Mouse (Mus musculus) embryonic stem cell, embryonic (primary cell): ENCODE measurements at regions not wholly inside any gene's neighbourhood (a gene's known extent, or its start where the extent isn't known, plus 50 kb on each side); places are given as distances from the start of the nearest gene placed in this dataset.
"Not testable (repeated sequence)": the region's sequence is repeated elsewhere in the genome, so short reads cannot be mapped to it uniquely, and the experiment has no call there.

Source experiments
- CTCF ChIA-PET, 4 experiments: fragments of 300-600 bp in 2 of 4; fragments of 350-600 bp in 2 of 4; sonication (Branson Sonifier 250); formaldehyde crosslinking; loops; one replicate each; lab custom pipeline; 2022; ENCODE audit warnings: inconsistent platforms in 2 of 4; lab: Charles Lee
- POLR2A ChIA-PET, 4 experiments: fragments of 300-600 bp in 2 of 4; fragments of 350-600 bp in 2 of 4; sonication (Branson Sonifier 250); formaldehyde crosslinking; loops; one replicate each; lab custom pipeline; 2022; ENCODE audit warnings: antibody characterized with exemption in 4 of 4, inconsistent platforms in 1 of 4; lab: Charles Lee

DNA sequence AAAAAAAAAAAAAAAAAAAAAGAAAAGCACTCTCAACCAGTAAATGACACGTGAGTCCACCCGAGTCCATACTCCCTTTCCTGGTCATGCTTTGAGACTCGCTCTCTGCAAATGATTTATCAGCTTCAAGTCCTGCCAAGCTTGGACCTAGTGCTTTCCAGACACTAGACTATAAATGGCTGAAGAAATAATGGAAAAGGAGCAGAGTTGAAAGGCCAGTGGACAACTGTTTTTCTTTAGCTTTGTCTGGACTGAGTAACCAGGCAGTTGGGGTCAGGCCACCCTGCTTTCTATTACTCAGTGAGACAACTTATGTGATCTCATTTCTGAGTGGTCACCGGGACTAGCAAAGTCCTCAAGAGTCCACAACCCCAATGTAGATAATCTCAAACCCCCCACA is 112.9 kb downstream of the Kcns3 start:
- ChIA-PET POLR2A (no interaction called here), CTCF (no interaction called here)

DNA sequence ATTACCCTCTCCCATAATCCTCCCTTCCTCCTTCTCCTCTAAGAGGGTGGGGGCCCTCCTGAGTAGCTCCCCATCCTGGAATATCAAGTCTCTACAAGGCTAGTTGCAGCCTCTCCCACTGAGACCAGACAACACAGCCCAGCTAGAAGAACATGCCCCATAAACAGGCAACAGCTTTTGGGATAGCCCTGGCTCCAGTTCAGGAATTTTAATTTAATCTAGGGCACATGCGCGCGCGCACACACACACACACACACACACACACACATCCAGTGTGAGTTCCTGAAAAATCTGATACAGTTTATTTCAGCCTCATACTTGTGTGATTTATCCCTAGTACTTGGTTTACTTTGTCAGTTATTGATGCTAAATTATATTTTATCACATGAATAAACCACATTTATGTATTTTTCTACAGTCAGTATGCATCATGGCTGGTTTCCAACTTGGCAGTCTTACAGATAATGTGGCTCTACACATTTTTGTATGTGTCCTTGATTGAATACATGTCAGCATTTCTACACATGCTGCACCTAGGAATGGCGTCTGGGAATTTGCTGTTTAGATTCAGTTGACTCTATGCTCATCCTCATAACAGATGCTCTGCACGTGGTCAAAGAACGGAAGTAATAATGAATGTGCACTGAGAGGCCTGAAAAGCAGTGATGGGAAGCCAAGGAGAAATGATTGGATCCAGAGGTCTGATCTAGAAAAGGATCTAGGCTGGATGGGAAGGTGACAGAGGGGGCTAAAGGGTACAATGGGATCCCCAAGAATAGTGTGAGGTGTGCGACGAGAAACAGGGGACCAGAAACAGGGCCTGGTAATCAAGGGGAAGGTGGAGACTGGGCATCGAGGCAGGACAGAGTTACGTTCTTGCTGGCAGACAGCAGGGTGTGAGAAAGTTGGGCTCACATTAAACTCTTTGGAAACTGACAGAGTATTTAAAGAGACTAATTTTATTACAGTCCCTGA is 130.0 kb downstream of the Kcns3 start:
- POLR2A ChIA-PET: no interaction called here
- CTCF ChIA-PET: no interaction called here

- ChIA-PET CTCF (no interaction called here), POLR2A (interaction anchor here in 1 of 4 experiments (1.1 kb wide), 1 partner anchor 10 kb away, joined by 3 read pairs; no protein-coding TSS in a partner anchor)
These were observed 139.7 kb downstream of the Kcns3 start for GRCm38 (mm10) chr12:11011159-11011558.

GRCm38 (mm10) chr12:10984295-10984694 is 166.6 kb downstream of the Kcns3 start:
- ChIA-PET CTCF (no interaction called here), POLR2A (no interaction called here)

- CTCF ChIA-PET: interaction anchor here in 1 of 4 experiments (0.6 kb wide), 1 partner anchor 248 kb away, joined by 3 read pairs; no protein-coding TSS in a partner anchor
- POLR2A ChIA-PET: interaction anchor here in 1 of 4 experiments (0.6 kb wide), 1 partner anchor 337 kb away, joined by 4 read pairs; no protein-coding TSS in a partner anchor
These were observed 201.7 kb downstream of the Kcns3 start for GRCm38 (mm10) chr12:10949184-10949583.

- ChIA-PET POLR2A (no interaction called here), CTCF (no interaction called here)
These were observed 209.8 kb downstream of the Kcns3 start for GRCm38 (mm10) chr12:10941064-10941463.

- POLR2A ChIA-PET, CTCF ChIA-PET: not testable (repeated sequence)
These were observed 250.8 kb downstream of the Kcns3 start for GRCm38 (mm10) chr12:10900054-10900453.

GRCm38 (mm10) chr12:10878791-10879190 is 272.1 kb downstream of the Kcns3 start:
- CTCF ChIA-PET: interaction anchor here in 1 of 4 experiments (0.5 kb wide), 1 partner anchor 83 kb away, joined by 3 read pairs; no protein-coding TSS in a partner anchor
- POLR2A ChIA-PET: no interaction called here

GRCm38 (mm10) chr12:10874589-10875554 is 276.0 kb downstream of the Kcns3 start:
- CTCF ChIA-PET: no interaction called here
- POLR2A ChIA-PET: interaction anchor here in 1 of 4 experiments (0.6 kb wide), 1 partner anchor 329 kb away, joined by 4 read pairs; no protein-coding TSS in a partner anchor

GRCm38 (mm10) chr12:10873716-10874401 is 277.0 kb downstream of the Kcns3 start:
- POLR2A ChIA-PET: no interaction called here
- CTCF ChIA-PET: no interaction called here

DNA sequence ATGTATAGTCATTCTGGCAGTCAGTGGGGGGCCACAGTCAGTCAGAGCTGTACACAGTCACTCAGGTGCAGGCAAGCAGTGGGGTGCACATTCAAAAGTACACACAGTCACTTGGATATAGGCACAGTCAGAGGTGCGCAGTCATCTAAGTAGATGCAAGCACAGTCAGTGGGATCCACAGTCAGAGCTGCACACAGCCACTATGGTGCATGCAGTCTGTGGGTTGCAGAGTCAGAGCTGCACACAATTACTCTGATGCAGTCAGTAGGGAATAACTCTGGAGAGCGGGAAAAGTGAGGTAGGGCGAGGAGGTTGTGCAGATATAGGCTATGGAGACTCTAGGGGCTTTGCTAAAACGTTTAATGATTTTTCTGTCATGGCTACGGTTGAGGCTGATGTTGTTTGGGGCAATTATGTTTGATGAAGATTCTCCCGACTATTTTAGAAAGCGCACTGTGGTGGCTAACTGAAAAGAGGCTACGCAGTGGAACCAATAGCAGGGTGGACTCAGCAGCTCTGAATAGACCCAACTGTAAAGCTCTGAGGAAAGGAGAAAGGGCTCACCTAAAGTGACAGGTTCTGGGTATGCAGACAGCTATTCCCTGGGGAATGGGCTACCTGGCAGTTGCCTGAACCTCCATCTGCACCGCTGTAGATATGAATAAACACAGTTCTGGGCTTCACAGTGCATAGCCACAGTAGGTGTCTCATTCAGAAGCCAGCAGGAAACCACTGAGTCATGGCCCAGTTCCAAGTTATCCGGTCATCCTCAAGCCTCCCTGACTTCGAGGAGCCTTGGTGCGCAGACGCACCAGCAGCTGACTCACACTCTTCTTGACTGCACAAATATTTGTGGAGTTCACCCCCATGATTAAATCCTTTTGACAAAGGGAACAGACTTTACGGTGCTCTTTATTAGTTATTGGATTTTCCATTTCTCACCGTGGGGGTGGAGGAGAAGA is 282.9 kb downstream of the Kcns3 start:
- ChIA-PET POLR2A (interaction anchor here in 1 of 4 experiments (0.5 kb wide), 1 partner anchor 295 kb away, joined by 3 read pairs; no protein-coding TSS in a partner anchor), CTCF (interaction anchor here in 1 of 4 experiments (1.0 kb wide), 1 partner anchor 483 kb away, joined by 3 read pairs; no protein-coding TSS in a partner anchor)

- ChIA-PET POLR2A (no interaction called here), CTCF (no interaction called here)
These were observed 283.8 kb downstream of the Kcns3 start for GRCm38 (mm10) chr12:10866907-10867538.

GRCm38 (mm10) chr12:10865294-10865693 is 285.6 kb downstream of the Kcns3 start:
- POLR2A ChIA-PET: no interaction called here
- CTCF ChIA-PET: interaction anchor here in 1 of 4 experiments (0.9 kb wide), 1 partner anchor 312 kb away, joined by 3 read pairs; no protein-coding TSS in a partner anchor

- CTCF ChIA-PET: no interaction called here
- POLR2A ChIA-PET: no interaction called here
These were observed 330.5 kb downstream of the Kcns3 start for GRCm38 (mm10) chr12:10820335-10820734.

DNA sequence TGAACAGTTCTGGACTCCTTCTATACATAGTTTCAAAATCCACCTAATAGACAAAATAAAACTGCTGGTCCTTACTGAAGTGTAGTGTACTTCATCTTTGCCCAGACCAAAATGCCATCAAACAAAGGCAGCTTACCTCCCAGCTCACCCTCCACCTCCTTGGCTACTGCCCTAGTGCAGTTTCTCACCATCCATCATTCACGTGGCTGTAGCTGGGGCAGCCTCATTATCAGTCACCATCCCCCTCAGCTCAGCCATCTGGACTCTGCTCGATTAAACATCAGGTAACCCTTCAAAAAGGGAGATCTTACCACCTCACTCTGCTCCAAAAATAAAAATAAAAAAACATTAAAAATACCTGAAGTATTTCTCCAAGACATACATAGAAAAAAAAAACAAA is 332.8 kb downstream of the Kcns3 start:
- ChIA-PET CTCF (no interaction called here), POLR2A (no interaction called here)

DNA sequence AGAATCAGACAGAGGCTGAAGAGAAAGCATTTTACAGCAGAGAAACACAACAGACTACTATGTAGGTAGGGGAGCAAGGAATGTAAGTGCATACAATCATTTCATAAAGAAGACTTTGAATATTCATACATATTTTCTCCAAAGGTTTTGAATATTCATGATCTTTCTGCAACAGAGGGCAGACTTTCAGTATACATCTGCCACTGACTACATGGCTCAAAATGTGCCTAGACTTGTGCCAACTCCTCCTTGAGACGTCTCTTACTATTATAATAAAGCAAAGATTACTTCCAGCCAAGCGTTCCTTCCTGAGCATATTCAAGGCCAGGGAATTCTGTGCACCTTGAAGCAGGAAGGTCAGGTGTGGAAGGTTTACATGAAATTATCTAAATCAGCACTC is 333.3 kb downstream of the Kcns3 start:
- POLR2A ChIA-PET: no interaction called here

GRCm38 (mm10) chr12:10810597-10810996 is 340.3 kb downstream of the Kcns3 start:
- ChIA-PET CTCF (no interaction called here), POLR2A (no interaction called here)

More for the DNA sequence above, 333.3 kb downstream of the Kcns3 start:
- CTCF ChIA-PET: no interaction called here
